Mouse (Mus musculus): ENCODE results near the gene Etv2.

DNA sequence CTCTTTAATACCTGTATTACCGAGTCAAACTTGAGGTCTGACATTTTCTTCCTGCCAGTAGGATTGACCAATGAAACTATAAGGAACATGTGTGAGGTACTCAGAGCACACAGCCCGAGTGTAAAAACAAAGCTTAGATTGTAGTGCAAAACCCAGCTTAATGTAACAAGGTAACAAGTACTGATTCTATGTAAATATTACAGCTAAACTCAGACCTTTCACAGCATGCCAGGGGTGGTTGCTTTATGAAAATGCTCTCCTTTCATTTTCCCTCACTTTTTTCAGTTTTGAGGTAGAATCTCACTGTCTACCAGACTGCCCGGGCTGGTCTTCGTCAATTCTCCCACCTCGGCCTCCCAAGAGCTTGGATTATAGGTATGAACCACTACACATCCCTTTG is 39.6 kb downstream of the Etv2 start:
- TF ChIP-seq POLR2A (IDR thresholded peaks at IDR 0.05; ENCODE audit: extremely low read depth, insufficient read depth, low read length) = no peak
- TF ChIP-seq CTCF (IDR thresholded peaks at IDR 0.05; ENCODE audit: low read depth, low read length) = no peak

Measured in liver, adult 2 months (tissue).